Mouse (Mus musculus) heart, embryonic 14.5 days (tissue): ENCODE data around the gene Stk32c. TPM values are rescaled to one million over a fixed set of nuclear protein-coding genes. Genes with fewer than 3 reads are reported as not detected.

Experiments
- ATAC-seq: fragments of 200-750 bp; cut with Nextera tagmentation; 2 replicates; pipeline ENCODE4 v1.8.0; 2017; ENCODE audit warnings: low read depth, moderate TSS enrichment; ENCODE audit not compliant: insufficient number of reproducible peaks, insufficient read depth, low FRiP score
- H3K27ac ChIP-seq, 2 experiments: fragments of 200-500 bp in 1 of 2; fragments of 300-500 bp in 1 of 2; sonication (generic) in 1 of 2; replicated peaks in 1 of 2; 2 replicates each; pipeline ENCODE4 v1.5.1; 2012 to 2014; ENCODE audit warnings: low read depth in 2 of 2, low read length in 2 of 2, control low read depth in 1 of 2, mild to moderate bottlenecking in 1 of 2, mixed read lengths in 1 of 2; ENCODE audit not compliant: control insufficient read depth in 1 of 2, insufficient read depth in 1 of 2
- H3K27me3 ChIP-seq: fragments of 300-500 bp; sonication (generic); 2 replicates; pipeline ENCODE4 v1.6.1; 2014; ENCODE audit warnings: mild to moderate bottlenecking, low read length, control low read depth; ENCODE audit not compliant: control insufficient read depth, insufficient read depth
- H3K36me3 ChIP-seq: fragments of 300-500 bp; sonication (generic); 2 replicates; pipeline ENCODE4 v1.6.1; 2014; ENCODE audit warnings: mild to moderate bottlenecking, control low read depth, low read length, mixed read lengths; ENCODE audit not compliant: control insufficient read depth, insufficient read depth
- H3K4me1 ChIP-seq, 2 experiments: fragments of 200-500 bp in 1 of 2; fragments of 300-500 bp in 1 of 2; sonication (generic) in 1 of 2; 2 replicates each; pipeline ENCODE4 v1.6.1; 2012 to 2014; ENCODE audit warnings: low read length in 2 of 2, control low read depth in 1 of 2, mixed read lengths in 1 of 2; ENCODE audit not compliant: control insufficient read depth in 2 of 2, insufficient read depth in 2 of 2
- H3K4me2 ChIP-seq: fragments of 300-500 bp; sonication (generic); 2 replicates; pipeline ENCODE4 v1.6.1; 2014; ENCODE audit warnings: mild to moderate bottlenecking, low read length
- H3K4me3 ChIP-seq, 2 experiments: fragments of 200-500 bp in 1 of 2; fragments of 300-500 bp in 1 of 2; sonication (generic) in 1 of 2; 2 replicates each; pipeline ENCODE4 v1.5.1; 2012 to 2014; ENCODE audit warnings: low read length in 2 of 2, mild to moderate bottlenecking in 2 of 2, control low read depth in 1 of 2, low read depth in 1 of 2, moderate library complexity in 1 of 2; ENCODE audit not compliant: control insufficient read depth in 1 of 2, insufficient read depth in 1 of 2
- H3K9ac ChIP-seq: fragments of 300-500 bp; sonication (generic); 2 replicates; pipeline ENCODE4 v1.6.1; 2014; ENCODE audit warnings: mild to moderate bottlenecking, low read length
- H3K9me3 ChIP-seq: fragments of 300-500 bp; sonication (generic); 2 replicates; pipeline ENCODE4 v1.6.1; 2016; ENCODE audit warnings: low read length, control low read depth; ENCODE audit not compliant: control insufficient read depth
- WGBS: fragments of 180-500 bp; shearing (Covaris S2); extraction: QIAGEN DNeasy Blood & Tissue Kit; methylation state at CpG from one replicate; pipeline ENCODE4 v1.1.7; 2014; 5-methylcytosine and 5-hydroxymethylcytosine counted together
- polyA plus RNA-seq: library from polyadenylated mRNA; unstranded; fragments of >200 nt; fragmentation: Nextera tagmentation; extraction: Ambion mirVana; gene quantifications from 2 replicates; pipeline ENCODE4 v1.2.1, GENCODE M21; 2014

Stk32c gene
- polyA plus RNA-seq, 1 experiment from 2014 or later, result not detected

- peaks cover 15% of the 10 kb centered on the region for H3K27me3 ChIP-seq
- H3K4me3 ChIP-seq, result no peak overlapping the region
- no peak overlapping the region for H3K27ac ChIP-seq
- no peak overlapping the region for H3K4me2 ChIP-seq
- WGBS, result 89% methylated on average over 5 of the region's 5 CpGs
- no peaks in the 10 kb centered on the region for H3K4me1 ChIP-seq
- no peak for ATAC-seq
- no peaks in the 10 kb centered on the region for H3K36me3 ChIP-seq
- H3K9me3 ChIP-seq, result no peaks in the 10 kb centered on the region
- no peak overlapping the region for H3K9ac ChIP-seq
These were observed 120.4 kb downstream of the Stk32c start for GRCm38 (mm10) chr7:139092676-139093075.

- ATAC-seq, result no peak
- peaks cover 25% of the 10 kb centered on the region for H3K27me3 ChIP-seq
- 72% methylated on average over 9 of the region's 9 CpGs for WGBS
- no peaks in the 10 kb centered on the region for H3K36me3 ChIP-seq
- H3K4me3 ChIP-seq, result no peak overlapping the region
- H3K27ac ChIP-seq, result no peak overlapping the region
- no peak overlapping the region for H3K9ac ChIP-seq
- no peaks in the 10 kb centered on the region for H3K9me3 ChIP-seq
- H3K4me1 ChIP-seq, result peaks cover 0 to 5% of the 10 kb centered on the region in 2 experiments; a peak in 1 of 4 replicates
- H3K4me2 ChIP-seq, result no peak overlapping the region
These were observed 121.4 kb downstream of the Stk32c start for GRCm38 (mm10) chr7:139091681-139092080.

DNA sequence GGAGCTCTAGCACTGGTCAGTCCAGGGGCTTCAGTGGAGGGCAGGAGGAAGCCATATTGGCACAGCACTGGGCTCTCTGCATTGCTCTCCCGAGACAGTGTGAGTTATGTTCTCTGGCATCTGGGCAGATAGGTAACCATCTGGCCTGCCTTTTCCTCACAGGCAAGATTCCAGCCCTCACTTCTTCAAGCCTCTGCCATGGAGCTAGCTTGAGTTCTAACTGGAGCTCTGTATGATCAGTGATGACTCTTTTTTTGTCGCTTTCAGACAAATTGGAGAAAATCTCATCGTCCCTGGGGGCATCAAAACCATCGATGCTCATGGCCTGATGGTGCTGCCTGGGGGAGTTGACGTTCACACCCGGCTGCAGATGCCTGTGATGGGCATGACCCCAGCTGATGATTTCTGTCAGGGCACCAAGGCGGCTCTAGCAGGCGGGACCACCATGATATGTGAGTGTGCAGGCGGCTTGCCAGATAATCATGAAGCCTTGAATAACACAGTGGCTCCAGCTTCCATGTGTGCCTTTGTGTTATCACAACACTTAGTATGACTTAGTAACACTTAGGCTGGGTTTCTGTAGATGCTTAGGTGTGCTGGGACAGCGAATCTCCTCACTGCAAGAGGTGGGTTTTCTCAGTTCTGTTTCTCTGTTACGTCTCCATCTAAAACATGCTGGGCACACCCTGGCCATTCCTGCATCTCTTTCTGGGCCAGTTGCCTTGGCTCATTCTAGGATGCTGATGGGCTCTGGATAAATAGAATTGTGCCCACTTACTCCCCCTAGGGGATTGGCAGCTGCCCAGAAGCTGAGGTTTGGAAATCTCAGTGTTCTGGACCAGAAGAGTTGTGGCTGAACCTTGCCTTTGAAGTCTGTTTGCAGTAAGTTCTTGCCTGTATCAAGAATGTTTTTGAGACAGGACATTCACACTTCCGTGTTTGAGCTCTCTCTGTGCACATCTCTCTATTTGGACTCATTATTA, 122.9 kb downstream of the Stk32c start:
- no peak for ATAC-seq
- Histone ChIP-seq H3K4me1 (peaks cover 2 to 13% of the 10 kb centered on the region in 2 experiments; a peak in 1 of 4 replicates), H3K9me3 (no peaks in the 10 kb centered on the region), H3K4me3 (no peak overlapping the region), H3K9ac (no peak overlapping the region), H3K36me3 (no peaks in the 10 kb centered on the region), H3K27me3 (peaks cover 39% of the 10 kb centered on the region), H3K27ac (no peak overlapping the region), H3K4me2 (no peak overlapping the region)
- 74% methylated on average over 12 of the region's 12 CpGs for WGBS

- ATAC-seq, result 0 out of 2 replicates have a peak, but pooled peaks have one; percentile 20
- no peak overlapping the region for H3K9ac ChIP-seq
- H3K4me2 ChIP-seq, result no peak overlapping the region
- peaks cover 2 to 13% of the 10 kb centered on the region in 2 experiments; a peak in 1 of 4 replicates for H3K4me1 ChIP-seq
- WGBS, result 47% methylated on average over 2 of the region's 2 CpGs
- no peak overlapping the region for H3K27ac ChIP-seq
- H3K9me3 ChIP-seq, result no peaks in the 10 kb centered on the region
- no peak overlapping the region for H3K4me3 ChIP-seq
- H3K36me3 ChIP-seq, result no peaks in the 10 kb centered on the region
- peaks cover 56% of the 10 kb centered on the region for H3K27me3 ChIP-seq
These were observed 125.3 kb downstream of the Stk32c start for GRCm38 (mm10) chr7:139087801-139088200.

- H3K27ac ChIP-seq, result no peak overlapping the region
These were observed 126.6 kb downstream of the Stk32c start for GRCm38 (mm10) chr7:139086195-139087158.

GRCm38 (mm10) chr7:139085629-139086194, 127.4 kb downstream of the Stk32c start, which contains the start of gene Dpysl4:
TSS of gene Dpysl4 (plus strand) at chr7:139086001.
- Histone ChIP-seq H3K4me3 (peak within 1 kb of the TSS; percentile 50 to 57), H3K4me2 (peak within 1 kb of the TSS; percentile 84), H3K4me1 (peaks cover 2 to 13% of the 10 kb centered on the region in 2 experiments; a peak in 1 of 4 replicates), H3K36me3 (no peaks in the 10 kb centered on the region), H3K9ac (peak within 1 kb of the TSS; percentile 65), H3K9me3 (0 out of 2 replicates have a peak, but pooled peaks cover 2% of the 10 kb centered on the region), H3K27ac (no peak within 1 kb of the TSS), H3K27me3 (peaks cover 59% of the 10 kb centered on the region)
- no peak for ATAC-seq
- 6% methylated on average over 30 of the region's 32 CpGs for WGBS

More at GRCm38 (mm10) chr7:139086195-139087158, 126.6 kb downstream of the Stk32c start:
- Histone ChIP-seq H3K4me2 (peak overlapping the region; percentile 84), H3K9me3 (no peaks in the 10 kb centered on the region), H3K4me3 (peak overlapping the region; percentile 50 to 57), H3K9ac (peak overlapping the region; percentile 65), H3K27me3 (peaks cover 59% of the 10 kb centered on the region), H3K36me3 (no peaks in the 10 kb centered on the region), H3K4me1 (peaks cover 2 to 13% of the 10 kb centered on the region in 2 experiments; a peak in 1 of 4 replicates)
- WGBS, result 3% methylated on average over 61 of the region's 61 CpGs
- ATAC-seq, result no peak

- H3K4me3 ChIP-seq, result no peak overlapping the region
- no peaks in the 10 kb centered on the region for H3K36me3 ChIP-seq
- H3K9me3 ChIP-seq, result 0 out of 2 replicates have a peak, but pooled peaks cover 2% of the 10 kb centered on the region
- H3K4me2 ChIP-seq, result no peak overlapping the region
- no peak overlapping the region for H3K9ac ChIP-seq
- H3K27me3 ChIP-seq, result peaks cover 59% of the 10 kb centered on the region
- ATAC-seq, result no peak
- WGBS, result 100% methylated on average over 1 of the region's 1 CpGs
- peaks cover 2 to 13% of the 10 kb centered on the region in 2 experiments; a peak in 1 of 4 replicates for H3K4me1 ChIP-seq
- no peak overlapping the region for H3K27ac ChIP-seq
These were observed 128.8 kb downstream of the Stk32c start for GRCm38 (mm10) chr7:139084316-139084715.
